Mouse (Mus musculus): ENCODE measurements around the gene Ly6f. TPM values are rescaled to one million over a fixed set of nuclear protein-coding genes. Genes with fewer than 3 reads are reported as not detected.

Ly6f gene
- polyA plus RNA-seq, 1 experiment = not detected

GRCm38 (mm10) chr15:75306101-75306500 is 37.9 kb downstream of the Ly6f start:
- TF ChIP-seq GATA1 (IDR thresholded peaks at IDR 0.05; ENCODE audit: low read length) = no peak

GRCm38 (mm10) chr15:75309186-75309585 is 41.0 kb downstream of the Ly6f start:
- TF ChIP-seq GATA1 (IDR thresholded peaks at IDR 0.05; ENCODE audit: low read length) = no peak

- no peak for TF ChIP-seq GATA1 (IDR thresholded peaks at IDR 0.05; ENCODE audit: low read length)
Measured at GRCm38 (mm10) chr15:75309946-75310345, 41.7 kb downstream of the Ly6f start.

DNA sequence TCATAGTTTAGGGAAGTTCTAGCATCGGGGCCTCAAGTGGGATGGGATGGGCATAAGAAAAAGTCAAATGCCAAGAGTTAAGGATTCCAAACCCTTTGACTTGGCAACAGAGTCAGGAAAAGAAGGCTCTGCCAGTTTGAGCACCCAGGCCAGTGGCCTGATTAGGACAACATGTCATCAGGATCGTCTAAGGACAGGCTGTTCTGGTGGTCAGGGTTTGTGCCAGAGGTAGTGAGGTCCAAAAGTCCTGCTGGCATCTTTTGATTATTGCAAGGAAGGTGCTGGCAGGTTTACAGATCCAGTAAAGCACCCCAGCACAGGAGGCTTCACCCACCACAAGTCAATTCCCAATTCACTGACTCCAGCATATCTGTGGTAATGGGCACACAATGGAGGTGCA is 46.2 kb downstream of the Ly6f start:
- no peak for TF ChIP-seq GATA1 (IDR thresholded peaks at IDR 0.05; ENCODE audit: low read length)

- TF ChIP-seq GATA1 (IDR thresholded peaks at IDR 0.05; ENCODE audit: low read length) = no peak
Measured at GRCm38 (mm10) chr15:75317255-75317654, 49.0 kb downstream of the Ly6f start.

DNA sequence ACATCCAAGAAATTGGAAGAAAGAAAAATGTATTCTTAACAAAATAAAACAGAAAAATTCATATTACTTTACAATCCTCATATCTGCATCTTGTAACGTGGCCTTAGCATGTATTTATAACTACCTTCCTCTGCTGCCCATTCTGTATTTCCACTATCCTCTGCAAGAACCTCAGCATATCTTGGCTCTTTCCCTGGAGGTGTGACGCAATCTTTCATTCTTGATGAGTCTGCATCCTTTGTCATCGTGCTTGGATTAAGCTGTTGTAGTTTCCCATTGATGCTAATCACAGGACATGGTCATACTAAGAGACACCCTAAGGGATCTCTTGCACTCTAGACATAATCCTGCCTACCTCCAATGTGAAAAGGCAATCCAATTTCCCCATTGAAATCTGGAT is 50.4 kb downstream of the Ly6f start:
- no peak for TF ChIP-seq GATA1 (IDR thresholded peaks at IDR 0.05; ENCODE audit: low read length)

DNA sequence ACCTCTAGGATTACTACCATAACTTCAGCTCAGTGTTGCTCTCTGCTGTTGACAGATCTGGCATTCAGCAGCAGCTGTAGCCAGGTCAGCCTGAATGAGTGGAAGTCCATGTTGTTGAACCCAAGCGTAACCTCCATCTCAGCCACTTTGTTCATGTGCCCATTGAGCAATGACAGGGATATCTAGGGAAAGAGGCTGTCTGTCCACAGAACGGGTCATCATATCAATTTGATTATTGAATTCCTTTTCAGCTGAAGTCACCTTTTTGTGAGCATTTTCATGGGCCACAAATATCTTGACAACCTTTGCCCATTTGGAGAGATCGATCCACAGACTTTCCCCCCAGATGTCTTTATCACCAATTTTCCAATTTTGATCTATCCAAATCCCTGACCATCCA is 51.9 kb downstream of the Ly6f start:
- no peak for TF ChIP-seq GATA1 (IDR thresholded peaks at IDR 0.05; ENCODE audit: low read length)

Other genes starting within 250 kb of the Ly6f start
- gene Ly6c1, start 219.6 kb upstream of the Ly6f start, polyA plus RNA-seq (2012) = not detected in 2 replicates
- not detected in 2 replicates for gene Ly6c2, start 156.5 kb upstream of the Ly6f start, polyA plus RNA-seq (2012)
- not detected in 2 replicates for gene Ly6g, start 113.2 kb upstream of the Ly6f start, polyA plus RNA-seq (2012)
- gene BC025446, start 52.0 kb upstream of the Ly6f start, polyA plus RNA-seq (2012) = not detected in 2 replicates

Measured in G1E-ER4 (cell line).